Mouse (Mus musculus) spleen, postnatal 10 days (tissue): ENCODE results near the gene S1pr1.
A peak's percentile ranks its signal among the peaks of the same experiment; 100 is the strongest.

Experiments used
- DNase-seq, 2 experiments: peaks; one replicate each; pipeline ENCODE4 v3.0.0; 2021 to 2022; ENCODE audit warnings: low spot score in 2 of 2

The S1pr1 gene

DNA sequence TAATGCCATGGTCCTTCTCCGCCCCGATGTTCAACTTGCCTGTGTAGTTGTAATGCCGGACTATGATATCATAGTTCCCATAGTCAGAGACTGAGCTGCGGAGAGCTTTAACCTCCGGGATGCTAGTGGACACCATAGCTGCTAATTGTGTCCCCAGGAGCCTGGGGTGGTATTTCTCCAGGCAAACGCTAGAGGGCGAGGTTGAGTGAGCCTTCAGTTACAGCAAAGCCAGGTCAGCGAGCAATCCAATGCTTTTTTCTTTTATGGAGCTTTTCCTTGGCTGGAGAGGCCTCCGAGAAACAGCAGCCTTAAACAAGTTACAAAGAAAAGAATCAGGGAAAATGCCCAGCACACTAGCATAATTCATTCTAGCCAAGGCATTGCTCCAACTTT lies 2.1 kb downstream of the S1pr1 start:
- DNase-seq = peak; percentile 56 to 78

DNA sequence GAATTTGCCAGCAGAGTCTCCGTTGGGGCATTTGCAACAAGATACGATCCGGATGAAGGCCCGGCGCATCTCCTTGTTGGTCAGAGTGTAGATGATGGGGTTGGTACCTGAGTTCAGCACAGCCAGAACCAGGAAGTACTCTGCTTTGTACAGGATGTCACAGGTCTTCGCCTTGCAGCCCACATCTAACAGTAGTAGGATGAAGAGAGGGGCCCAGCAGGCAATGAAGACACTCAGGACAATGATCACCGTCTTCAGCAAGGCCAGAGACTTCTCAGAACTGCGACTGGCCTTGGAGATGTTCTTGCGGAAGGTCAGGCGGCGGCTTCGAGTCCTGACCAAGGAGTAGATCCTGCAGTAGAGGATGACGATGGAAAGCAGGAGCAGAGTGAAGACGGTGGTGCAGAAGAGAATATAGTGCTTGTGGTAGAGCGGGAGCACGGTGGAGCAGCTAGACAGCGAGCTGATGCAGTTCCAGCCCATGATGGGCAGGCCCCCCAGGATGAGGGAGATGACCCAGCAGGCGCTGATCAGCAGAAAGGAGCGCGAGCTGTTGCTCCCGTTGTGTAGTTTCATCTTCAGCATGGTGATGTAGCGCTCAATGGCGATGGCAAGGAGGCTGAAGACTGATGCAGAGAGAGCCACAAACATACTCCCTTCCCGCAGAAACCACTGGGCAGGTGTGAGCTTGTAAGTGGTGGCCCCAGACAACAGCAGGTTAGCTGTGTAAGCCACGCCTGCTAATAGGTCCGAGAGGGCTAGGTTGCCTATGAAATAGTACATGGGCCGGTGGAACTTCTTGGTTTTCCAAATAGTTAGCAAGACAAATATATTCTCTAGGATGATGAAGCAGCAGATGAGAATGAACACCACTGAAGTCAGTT lies 2.7 kb downstream of the S1pr1 start:
- no peak for DNase-seq

GRCm38 (mm10) chr3:115711393-115711792 lies 3.5 kb downstream of the S1pr1 start:
- no peak for DNase-seq

- no peak for DNase-seq
Observed at GRCm38 (mm10) chr3:115710051-115710450, 4.8 kb downstream of the S1pr1 start.

DNA sequence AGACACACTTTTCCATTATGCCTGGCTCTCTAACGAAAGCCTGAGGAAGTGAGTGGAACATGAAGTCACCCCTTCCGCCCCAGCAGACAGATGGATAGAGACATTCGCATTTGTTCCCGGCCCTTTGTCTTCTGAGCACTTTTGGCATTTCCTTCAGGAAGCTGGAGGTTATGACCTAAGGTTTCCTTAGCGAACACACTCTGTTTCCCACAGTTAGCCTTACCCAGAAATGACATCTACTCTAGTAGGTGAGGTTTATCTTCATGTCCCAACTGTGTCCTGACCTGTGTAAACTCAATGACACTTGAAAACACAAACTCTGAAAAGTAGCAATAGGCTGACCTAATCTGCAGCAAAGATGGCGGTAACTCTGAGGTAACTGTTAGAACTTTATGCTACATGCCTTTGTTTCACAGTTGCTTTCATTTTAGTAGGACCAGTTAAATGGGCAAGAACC lies 5.7 kb downstream of the S1pr1 start:
- DNase-seq = no peak

DNA sequence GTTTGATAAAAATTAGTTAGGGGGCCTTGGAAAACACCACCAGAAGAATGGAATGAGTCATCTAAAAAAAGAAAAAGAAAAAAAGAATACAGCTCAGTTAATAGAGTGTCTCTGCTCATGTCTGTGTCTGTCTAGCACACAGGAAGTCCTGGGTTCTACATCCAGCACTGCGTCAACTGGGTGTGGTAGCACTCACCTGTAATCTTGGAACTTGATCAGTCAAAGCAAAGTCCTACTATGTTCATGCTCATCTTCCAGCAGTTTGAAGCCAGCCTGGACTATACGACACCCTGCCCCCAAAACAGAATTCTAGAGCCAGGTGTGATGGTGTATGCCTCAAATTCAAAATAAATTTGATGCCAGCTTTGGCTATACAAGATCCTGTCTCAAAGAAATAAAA lies 8.1 kb downstream of the S1pr1 start:
- no peak for DNase-seq

DNA sequence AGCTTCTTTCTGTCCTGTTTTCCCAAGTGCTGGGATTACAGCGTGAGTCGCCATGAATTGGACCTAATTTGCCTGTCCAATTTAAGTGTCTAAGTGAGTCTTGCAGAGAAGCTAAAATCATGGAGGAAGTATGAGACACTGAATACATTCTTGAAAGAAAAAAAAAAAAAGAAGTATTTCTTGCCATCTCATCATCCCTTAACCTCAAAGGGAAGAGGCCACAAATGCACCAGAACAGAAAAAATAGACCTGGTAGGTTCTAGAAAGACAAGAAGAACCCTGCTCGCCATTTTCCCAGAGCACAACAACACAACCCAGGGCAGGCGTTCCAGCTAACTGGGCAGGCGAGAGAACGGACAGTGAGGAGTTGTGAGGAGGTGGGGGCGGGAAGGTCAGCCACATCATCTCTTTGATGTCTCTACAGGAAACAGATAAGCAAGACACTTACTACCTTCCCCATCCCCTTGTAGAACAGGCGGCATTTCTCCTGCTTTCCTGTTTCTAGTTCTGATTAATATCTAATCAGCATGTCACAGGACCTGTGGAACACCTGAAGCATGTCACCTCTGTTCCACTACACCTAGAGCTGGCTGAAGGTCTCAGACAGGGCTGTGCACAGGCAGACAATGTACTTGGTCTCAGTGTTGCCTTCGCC lies 10.5 kb downstream of the S1pr1 start:
- DNase-seq = no peak

GRCm38 (mm10) chr3:115703720-115704119 lies 11.2 kb downstream of the S1pr1 start:
- no peak for DNase-seq

DNA sequence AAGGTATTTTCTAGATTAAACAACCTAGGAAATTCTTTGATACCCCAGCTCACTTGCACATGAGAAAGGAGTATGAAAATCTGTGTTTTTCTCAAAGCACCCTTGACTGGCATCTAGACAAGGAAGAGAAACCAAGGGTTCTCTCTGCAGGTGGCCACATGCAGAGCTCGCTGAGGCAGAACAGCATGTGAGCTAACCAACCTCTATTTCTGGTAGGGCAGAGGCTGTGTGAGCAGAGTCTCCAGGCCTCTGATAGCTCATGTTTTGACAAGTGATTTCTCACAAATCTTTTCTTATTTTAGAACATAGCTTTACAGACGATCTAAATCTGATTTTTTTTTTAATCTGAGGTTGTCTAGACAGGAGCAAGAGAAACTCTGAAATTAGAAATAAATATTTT lies 12.8 kb downstream of the S1pr1 start:
- DNase-seq = peak in 1 of 2 experiments; percentile 54

- no peak for DNase-seq
Observed at GRCm38 (mm10) chr3:115695194-115695891, 19.5 kb downstream of the S1pr1 start.

DNA sequence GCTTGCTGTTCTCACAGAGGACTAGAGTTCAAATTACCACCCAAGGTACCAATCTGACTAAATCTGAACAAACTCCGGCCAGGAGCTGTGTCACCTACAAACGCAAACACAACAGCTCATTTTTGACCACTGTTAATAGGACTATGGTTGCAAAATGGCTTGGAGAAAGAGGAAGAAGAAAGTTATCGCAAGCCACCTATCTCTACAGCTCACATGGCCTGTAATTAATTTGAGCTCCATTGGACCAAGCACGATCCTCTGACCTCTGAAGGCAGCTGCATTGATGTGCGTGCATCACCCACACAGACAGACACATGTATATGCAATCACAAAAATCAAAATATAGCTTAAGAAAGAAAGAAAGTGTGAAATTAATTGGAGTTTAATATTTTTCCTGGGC lies 20.7 kb downstream of the S1pr1 start:
- DNase-seq = no peak

DNA sequence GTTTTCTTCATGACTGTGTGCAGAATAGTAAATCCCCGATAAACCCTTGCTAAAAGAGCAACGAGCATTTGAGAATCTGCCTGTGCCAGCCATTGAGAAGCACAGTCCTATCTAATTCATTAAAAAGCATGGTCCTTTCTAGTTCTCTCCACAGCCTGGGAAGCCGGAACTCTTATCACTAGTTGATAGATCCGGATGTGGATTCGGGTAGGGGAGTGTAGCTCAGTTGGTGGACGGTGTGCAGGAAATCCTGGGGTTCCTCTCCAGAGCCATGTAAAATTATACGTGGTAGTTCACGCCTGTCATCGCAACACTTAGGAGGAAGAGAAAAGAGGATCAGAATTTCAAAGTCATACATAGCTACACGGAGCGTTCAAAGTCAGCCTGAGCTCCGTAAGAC lies 21.5 kb downstream of the S1pr1 start:
- DNase-seq = no peak

- no peak for DNase-seq
Observed at GRCm38 (mm10) chr3:115692857-115693256, 22.0 kb downstream of the S1pr1 start.

DNA sequence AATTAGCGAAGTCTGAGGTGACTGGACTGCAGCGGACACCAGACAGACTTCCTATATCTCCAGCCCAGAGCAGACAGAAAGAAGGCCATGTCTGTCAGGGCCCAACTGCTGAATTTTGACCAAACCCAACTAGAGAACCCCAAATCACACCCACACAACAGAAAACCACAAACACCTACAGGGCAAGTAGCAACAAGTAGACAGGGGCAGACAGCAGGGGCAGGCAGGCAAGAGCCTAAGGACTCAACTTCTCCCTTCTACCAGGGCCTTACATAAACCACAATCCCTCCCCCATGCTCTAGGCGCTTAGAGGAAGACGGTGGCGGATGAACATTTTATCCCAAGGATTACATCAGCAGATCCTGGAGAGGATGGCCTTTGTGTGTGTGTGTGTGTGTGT lies 22.5 kb downstream of the S1pr1 start:
- no peak for DNase-seq

DNA sequence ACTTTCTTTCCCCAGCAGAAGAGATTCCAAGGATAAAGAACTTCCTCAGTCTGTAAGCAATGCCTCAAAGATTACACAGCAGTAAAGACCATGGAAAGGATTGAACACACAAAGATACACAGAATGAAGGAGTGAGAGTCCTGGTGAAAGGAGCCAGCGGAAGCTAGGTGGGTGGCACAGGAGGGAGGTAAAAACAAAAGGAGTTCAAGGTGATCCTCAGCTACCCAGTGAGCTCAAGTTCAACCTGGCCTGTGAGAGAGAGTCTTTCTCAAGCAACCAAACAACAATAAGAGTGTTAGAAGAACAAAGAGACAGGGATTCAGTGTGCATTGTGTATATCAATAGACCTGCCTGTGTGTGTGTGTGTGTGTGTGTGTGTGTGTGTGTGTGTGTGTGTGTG lies 25.0 kb downstream of the S1pr1 start:
- no peak for DNase-seq

- no peak for DNase-seq
Observed at GRCm38 (mm10) chr3:115689352-115689751, 25.5 kb downstream of the S1pr1 start.

DNA sequence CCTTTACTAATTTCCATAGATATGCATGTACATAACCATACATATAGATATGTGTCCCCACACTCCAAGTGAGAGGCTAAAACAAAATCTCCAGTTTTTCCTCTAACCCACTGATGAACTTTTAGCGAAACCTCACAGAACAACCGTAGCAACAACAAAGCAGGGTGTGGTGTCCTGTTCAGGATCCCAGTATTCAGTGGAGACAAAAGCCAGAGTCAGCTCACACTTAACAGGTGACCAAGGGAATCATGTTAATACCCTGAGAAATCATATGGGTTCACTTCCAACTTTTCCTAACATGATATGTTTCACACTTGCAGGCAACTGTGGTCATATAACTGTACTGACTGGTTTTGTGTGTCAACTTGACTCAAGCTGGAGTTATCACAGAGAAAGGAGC lies 27.1 kb downstream of the S1pr1 start:
- no peak for DNase-seq

DNA sequence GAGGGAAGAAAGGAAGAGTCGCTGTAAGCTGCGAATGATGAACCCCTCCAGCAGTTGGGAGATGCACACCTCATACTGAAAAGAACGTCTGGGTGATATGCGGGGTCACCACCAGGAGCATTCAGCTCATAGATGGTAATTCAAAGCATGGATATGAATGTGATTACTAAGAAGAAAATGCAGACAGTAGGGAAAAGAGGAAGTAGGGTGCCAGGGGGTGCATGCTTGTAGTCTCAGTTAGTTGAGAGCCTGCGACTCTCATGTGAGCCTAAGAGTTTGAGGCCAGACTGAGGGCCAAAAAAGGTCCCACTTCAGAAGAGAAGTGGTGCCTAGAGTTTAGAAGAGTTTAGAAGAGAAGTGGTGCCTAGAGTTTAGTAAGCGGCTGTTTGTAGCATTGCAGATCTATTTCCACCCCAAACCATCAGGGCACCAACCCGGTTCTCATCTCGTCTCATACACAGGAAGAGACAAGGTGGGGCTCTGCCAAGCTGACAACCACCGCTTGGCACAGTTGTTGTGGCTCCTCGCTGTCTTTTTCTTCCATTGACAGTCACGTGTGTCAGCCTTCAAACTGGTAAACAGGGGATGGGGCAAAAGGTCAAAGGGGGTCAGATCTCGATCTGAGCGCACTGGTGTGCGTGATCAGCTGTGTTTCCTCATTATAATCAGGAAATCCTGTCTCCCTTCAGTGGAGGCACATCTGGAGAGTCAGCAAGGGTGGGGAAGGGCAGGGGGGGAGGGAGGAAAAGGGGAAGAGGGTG lies 32.4 kb downstream of the S1pr1 start:
- DNase-seq = peak in 1 of 2 experiments; percentile 57

DNA sequence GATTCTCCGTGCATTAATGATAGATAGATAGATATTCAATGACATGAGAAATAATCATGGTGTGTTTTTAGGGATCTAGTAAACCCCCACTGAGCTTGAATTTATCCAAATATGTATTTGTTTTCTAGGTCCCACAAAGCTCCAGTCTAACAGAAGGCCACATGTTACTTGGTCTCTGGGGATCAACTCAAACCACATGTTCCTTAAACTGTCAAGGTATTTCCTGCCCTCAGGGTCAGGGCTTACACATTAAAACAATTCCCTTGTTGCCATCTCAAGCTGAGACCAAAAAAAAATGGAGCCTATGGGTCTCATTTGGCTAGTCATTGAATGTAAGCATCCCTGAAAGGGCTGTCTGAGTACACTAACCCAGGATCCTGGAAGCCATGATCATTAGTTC lies 33.7 kb downstream of the S1pr1 start:
- no peak for DNase-seq

DNA sequence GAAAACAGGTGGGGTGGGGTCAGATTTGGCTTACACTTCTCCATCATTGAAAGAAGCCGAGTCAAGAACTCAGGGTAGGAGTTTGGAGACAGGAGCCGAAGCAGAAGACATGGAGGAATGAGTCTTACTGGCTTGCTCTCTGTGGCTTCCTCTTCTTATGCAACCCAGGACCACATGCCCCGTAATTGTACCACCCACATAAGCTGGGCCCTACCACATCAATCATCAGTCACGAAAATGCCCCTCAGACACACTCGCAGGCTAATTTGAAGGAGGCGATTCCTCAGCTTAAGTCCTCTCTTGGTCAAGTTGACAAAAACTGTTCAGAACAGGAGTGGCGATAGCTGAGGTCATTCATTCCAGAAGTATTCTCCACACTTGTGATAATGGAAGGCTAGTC lies 35.9 kb downstream of the S1pr1 start:
- no peak for DNase-seq

DNA sequence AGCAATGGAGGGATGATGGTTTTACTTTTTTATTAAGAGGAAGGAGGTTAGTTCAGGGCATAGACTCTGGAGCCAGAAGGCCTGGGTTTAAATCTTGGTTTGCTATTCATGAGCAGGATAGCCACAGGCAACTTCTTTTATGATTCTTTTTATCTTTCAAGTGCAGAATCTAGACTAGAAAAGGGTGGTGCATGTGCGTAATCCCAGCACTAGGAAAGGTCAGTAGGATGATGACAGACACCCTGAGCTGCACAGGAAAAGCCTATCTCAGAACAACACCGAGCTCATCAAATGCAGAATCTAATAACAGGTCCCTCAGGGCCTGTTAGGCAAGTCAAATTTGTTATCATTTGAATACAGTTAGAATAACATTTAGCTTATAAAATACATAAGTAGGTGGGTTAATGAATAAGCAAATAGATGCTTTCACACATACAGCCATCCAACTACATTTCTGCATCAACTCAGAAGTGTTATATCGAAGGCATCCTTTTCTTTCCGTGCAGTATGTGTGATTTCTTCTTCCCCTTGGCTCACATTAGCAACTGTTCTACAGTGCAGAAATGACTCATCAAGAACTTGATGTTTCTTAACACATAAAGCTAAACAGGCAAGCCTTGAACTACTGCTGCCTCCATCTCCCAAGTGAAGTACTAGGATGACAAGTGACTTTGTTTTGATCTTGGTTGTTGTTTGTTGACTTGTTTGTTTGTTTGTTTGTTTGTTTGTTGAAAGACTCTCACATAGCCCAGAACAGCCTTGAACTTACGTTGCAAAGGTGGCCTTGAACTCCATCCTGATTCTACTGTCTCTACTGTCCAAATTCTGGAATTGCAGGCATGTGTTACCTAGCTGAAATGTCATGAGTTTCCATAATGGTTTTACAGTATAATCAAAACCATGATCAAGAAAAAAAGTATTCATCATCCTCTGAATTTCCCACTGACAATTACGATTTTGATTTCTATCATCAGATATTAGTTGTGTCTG lies 39.0 kb downstream of the S1pr1 start:
- no peak for DNase-seq
